ENCODE assay signal across 8 mouse cellular contexts in the genomic region with DNA sequence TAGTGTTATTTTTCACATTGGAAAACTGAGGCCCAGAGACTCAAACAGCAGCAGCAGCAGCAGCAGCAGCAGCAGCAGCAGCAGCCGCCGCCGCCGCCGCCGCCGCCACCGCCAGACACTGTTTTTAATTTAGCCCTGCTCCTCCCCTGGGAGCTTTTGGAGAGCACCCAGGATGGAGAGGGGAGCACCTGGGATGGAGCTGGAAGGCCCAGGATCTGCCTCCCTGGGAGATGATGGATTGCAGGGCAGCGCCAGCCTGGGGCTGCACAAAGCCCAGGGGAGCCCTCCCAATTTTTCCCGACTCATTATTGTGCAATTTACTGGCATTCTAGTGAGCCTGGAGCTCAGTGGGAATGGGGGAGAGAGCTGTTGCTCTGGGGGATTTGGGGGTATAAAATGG. TPM values are rescaled to one million over a fixed set of nuclear protein-coding genes. Genes with fewer than 3 reads are reported as not detected.
A peak's percentile ranks its signal among the peaks of the same experiment; 100 is the strongest.
DNase-seq lines count a peak whose midpoint lies in the region; ATAC-seq lines count a peak whose summit lies in the region.

No protein-coding gene starts in this region.

- H3K4me3 ChIP-seq in lung, embryonic 15.5 days, result peak overlapping the region; percentile 30
- H3K4me3 ChIP-seq in forebrain, embryonic 10.5 days, result peak overlapping the region; percentile 37
- H3K4me3 ChIP-seq in hindbrain, embryonic 10.5 days, result peak overlapping the region; percentile 40

- DNase-seq in lung, postnatal 10 days, result no peak
- no peak for DNase-seq in forebrain, embryonic 10.5 days (ENCODE audit: extremely low spot score, low spot score)
- peak; percentile 44 for DNase-seq in hindbrain, embryonic 10.5 days (ENCODE audit: low spot score)
- peak; percentile 44 for DNase-seq in lung, postnatal 36 days
- DNase-seq in kidney, adult 18-20 months, result no peak

- peaks cover 44% of the 10 kb centered on the region for H3K4me1 ChIP-seq in lung, embryonic 15.5 days
- H3K4me1 ChIP-seq in forebrain, embryonic 10.5 days, result peaks cover 64% of the 10 kb centered on the region
- peaks cover 59% of the 10 kb centered on the region for H3K4me1 ChIP-seq in hindbrain, embryonic 10.5 days (replicated peaks)

- H3K4me2 ChIP-seq in lung, embryonic 15.5 days, result peak overlapping the region; percentile 68

- peak overlapping the region; percentile 89 for H3K27ac ChIP-seq in lung, embryonic 15.5 days
- H3K27ac ChIP-seq in forebrain, embryonic 10.5 days, result peak overlapping the region; percentile 71
- peak overlapping the region; percentile 78 for H3K27ac ChIP-seq in hindbrain, embryonic 10.5 days

- H3K27me3 ChIP-seq in lung, embryonic 15.5 days, result peaks cover 17% of the 10 kb centered on the region
- H3K27me3 ChIP-seq in forebrain, embryonic 10.5 days (ENCODE audit: poor library complexity, severe bottlenecking), result peaks cover 99% of the 10 kb centered on the region
- H3K27me3 ChIP-seq in hindbrain, embryonic 10.5 days (ENCODE audit: insufficient read depth, poor library complexity, severe bottlenecking), result peaks cover 93% of the 10 kb centered on the region

- no peak for ATAC-seq in lung, embryonic 15.5 days (ENCODE audit: borderline replicate concordance, extremely low read depth, low FRiP score, low TSS enrichment)
- ATAC-seq in megakaryocyte-erythroid progenitor cell, adult 5-6 weeks (replicated peaks; ENCODE audit: low FRiP score, low TSS enrichment, poor library complexity, severe bottlenecking), result no peak
- no peak for ATAC-seq in erythroblast, adult 5-6 weeks (replicated peaks; ENCODE audit: low FRiP score, poor library complexity, severe bottlenecking)

- WGBS in lung, embryonic 15.5 days, result 2% methylated on average over 10 of the region's 10 CpGs
- WGBS in forebrain, embryonic 10.5 days, result 4% methylated on average over 10 of the region's 10 CpGs
- WGBS in hindbrain, embryonic 10.5 days, result 6% methylated on average over 10 of the region's 10 CpGs

- peak overlapping the region; percentile 45 for H3K9ac ChIP-seq in lung, embryonic 15.5 days

- H3K9me3 ChIP-seq in lung, embryonic 15.5 days, result no peaks in the 10 kb centered on the region
- no peaks in the 10 kb centered on the region for H3K9me3 ChIP-seq in forebrain, embryonic 10.5 days
- no peaks in the 10 kb centered on the region for H3K9me3 ChIP-seq in hindbrain, embryonic 10.5 days

- H3K36me3 ChIP-seq in lung, embryonic 15.5 days, result no peaks in the 10 kb centered on the region
- no peaks in the 10 kb centered on the region for H3K36me3 ChIP-seq in forebrain, embryonic 10.5 days (replicated peaks)
- no peaks in the 10 kb centered on the region for H3K36me3 ChIP-seq in hindbrain, embryonic 10.5 days

RNA-seq across cellular contexts. Expression of gene Tle6, which starts 4.3 kb away (rescaled TPM):
- 28.1 and 29.3 TPM in 2 replicates for polyA plus RNA-seq in lung, embryonic 15.5 days (2015; fragmentation: Nextera tagmentation; extraction: Ambion mirVana)
- 2.8 and 3.1 TPM in 2 replicates for polyA plus RNA-seq in forebrain, embryonic 10.5 days (2016; fragmentation: Nextera tagmentation; extraction: Ambion mirVana)
- polyA plus RNA-seq in hindbrain, embryonic 10.5 days (2016; fragmentation: Nextera tagmentation; extraction: Ambion mirVana), result 6.9 and 7.1 TPM in 2 replicates
- 7.9 and 14.3 TPM in 2 replicates for total RNA-seq in megakaryocyte-erythroid progenitor cell, adult 5-6 weeks (2014; fragmentation: Nextera tagmentation)
- 3.5 and 14.3 TPM in 2 replicates for total RNA-seq in megakaryocyte-erythroid progenitor cell, adult 5-6 weeks (2017)
- total RNA-seq in erythroblast, adult 5-6 weeks (2015; ENCODE audit: low replicate concordance), result 1.7 and 2.7 TPM in 2 replicates
- total RNA-seq in erythroblast, adult 5-6 weeks (2017; ENCODE audit: low replicate concordance), result not detected in 2 replicates

RNA-seq across cellular contexts. Expression of gene BC025920, which starts 9.5 kb away (rescaled TPM):
- polyA plus RNA-seq in lung, embryonic 15.5 days (2015; fragmentation: Nextera tagmentation; extraction: Ambion mirVana), result 0.66 and 0.78 TPM in 2 replicates
- 1.6 and 2.1 TPM in 2 replicates for polyA plus RNA-seq in forebrain, embryonic 10.5 days (2016; fragmentation: Nextera tagmentation; extraction: Ambion mirVana)
- 1.3 and 2.1 TPM in 2 replicates for polyA plus RNA-seq in hindbrain, embryonic 10.5 days (2016; fragmentation: Nextera tagmentation; extraction: Ambion mirVana)
- total RNA-seq in megakaryocyte-erythroid progenitor cell, adult 5-6 weeks (2014; fragmentation: Nextera tagmentation), result 3.4 and 4.5 TPM in 2 replicates
- 2.8 and 4.6 TPM in 2 replicates for total RNA-seq in megakaryocyte-erythroid progenitor cell, adult 5-6 weeks (2017)
- 2.9 and 6.0 TPM in 2 replicates for total RNA-seq in erythroblast, adult 5-6 weeks (2015; ENCODE audit: low replicate concordance)
- total RNA-seq in erythroblast, adult 5-6 weeks (2017; ENCODE audit: low replicate concordance), result 2.0 and 8.8 TPM in 2 replicates

RNA-seq across cellular contexts. Expression of gene Tle2, which starts 22.2 kb away (rescaled TPM):
- polyA plus RNA-seq in lung, embryonic 15.5 days (2015; fragmentation: Nextera tagmentation; extraction: Ambion mirVana), result 39.3 and 49.7 TPM in 2 replicates
- polyA plus RNA-seq in forebrain, embryonic 10.5 days (2016; fragmentation: Nextera tagmentation; extraction: Ambion mirVana), result 4.1 and 4.3 TPM in 2 replicates
- polyA plus RNA-seq in hindbrain, embryonic 10.5 days (2016; fragmentation: Nextera tagmentation; extraction: Ambion mirVana), result 8.6 and 15.7 TPM in 2 replicates
- total RNA-seq in megakaryocyte-erythroid progenitor cell, adult 5-6 weeks (2014; fragmentation: Nextera tagmentation), result 4.2 and 5.9 TPM in 2 replicates
- 0.33 and 0.69 TPM in 2 replicates for total RNA-seq in megakaryocyte-erythroid progenitor cell, adult 5-6 weeks (2017)
- total RNA-seq in erythroblast, adult 5-6 weeks (2015; ENCODE audit: low replicate concordance), result not detected in 2 replicates
- total RNA-seq in erythroblast, adult 5-6 weeks (2017; ENCODE audit: low replicate concordance), result not detected in 2 replicates

RNA-seq across cellular contexts. Expression of gene Sirt6, which starts 31.0 kb away (rescaled TPM):
- polyA plus RNA-seq in lung, embryonic 15.5 days (2015; fragmentation: Nextera tagmentation; extraction: Ambion mirVana), result 41.1 TPM in 2 replicates
- polyA plus RNA-seq in forebrain, embryonic 10.5 days (2016; fragmentation: Nextera tagmentation; extraction: Ambion mirVana), result 52.5 and 55.1 TPM in 2 replicates
- polyA plus RNA-seq in hindbrain, embryonic 10.5 days (2016; fragmentation: Nextera tagmentation; extraction: Ambion mirVana), result 52.5 and 57.3 TPM in 2 replicates
- total RNA-seq in megakaryocyte-erythroid progenitor cell, adult 5-6 weeks (2014; fragmentation: Nextera tagmentation), result 13.7 and 18.3 TPM in 2 replicates
- total RNA-seq in megakaryocyte-erythroid progenitor cell, adult 5-6 weeks (2017), result 2.1 and 5.5 TPM in 2 replicates
- total RNA-seq in erythroblast, adult 5-6 weeks (2015; ENCODE audit: low replicate concordance), result 0.63 and 0.96 TPM in 2 replicates
- total RNA-seq in erythroblast, adult 5-6 weeks (2017; ENCODE audit: low replicate concordance), result 0.56 and 3.7 TPM in 2 replicates

RNA-seq across cellular contexts. Expression of gene Ankrd24, which starts 31.7 kb away (rescaled TPM):
- polyA plus RNA-seq in lung, embryonic 15.5 days (2015; fragmentation: Nextera tagmentation; extraction: Ambion mirVana), result 8.6 and 9.8 TPM in 2 replicates
- 4.8 and 5.8 TPM in 2 replicates for polyA plus RNA-seq in forebrain, embryonic 10.5 days (2016; fragmentation: Nextera tagmentation; extraction: Ambion mirVana)
- polyA plus RNA-seq in hindbrain, embryonic 10.5 days (2016; fragmentation: Nextera tagmentation; extraction: Ambion mirVana), result 6.8 and 7.5 TPM in 2 replicates
- 7.7 and 10.4 TPM in 2 replicates for total RNA-seq in megakaryocyte-erythroid progenitor cell, adult 5-6 weeks (2014; fragmentation: Nextera tagmentation)
- 2.1 and 3.0 TPM in 2 replicates for total RNA-seq in megakaryocyte-erythroid progenitor cell, adult 5-6 weeks (2017)
- total RNA-seq in erythroblast, adult 5-6 weeks (2015; ENCODE audit: low replicate concordance), result not detected in 2 replicates
- 0.28 and 1.1 TPM in 2 replicates for total RNA-seq in erythroblast, adult 5-6 weeks (2017; ENCODE audit: low replicate concordance)

Comparison
In these comparisons a context has a peak if more than half of its experiments do, and no peak if none do; other contexts are left out.
1. DNase-seq: peak in hindbrain, embryonic 10.5 days (single experiment) and lung, postnatal 36 days (single experiment); none in lung, postnatal 10 days (single experiment), forebrain, embryonic 10.5 days (single experiment) and kidney, adult 18-20 months (single experiment).
2. Peak in every context shown above with its lines, with median percentiles within 50 percentile points of each other: H3K27ac ChIP-seq and H3K4me3 ChIP-seq.